Mouse (Mus musculus) hematopoietic multipotent progenitor cell, adult 10-12 weeks (in vitro differentiated cells): Measurements from ENCODE around the gene Bdnf. TPM values are rescaled to one million over a fixed set of nuclear protein-coding genes. Genes with fewer than 3 reads are reported as not detected.

Source experiments
- polyA plus RNA-seq: library from polyadenylated mRNA; stranded (reverse); fragments of >175 nt; gene quantifications from 2 replicates; pipeline ENCODE4 v1.2.3, GENCODE M21; 2012; ENCODE audit warnings: low replicate concordance

Bdnf gene
- polyA plus RNA-seq = 0.03 TPM in 1 of 2 replicates, not detected in the other

DNA sequence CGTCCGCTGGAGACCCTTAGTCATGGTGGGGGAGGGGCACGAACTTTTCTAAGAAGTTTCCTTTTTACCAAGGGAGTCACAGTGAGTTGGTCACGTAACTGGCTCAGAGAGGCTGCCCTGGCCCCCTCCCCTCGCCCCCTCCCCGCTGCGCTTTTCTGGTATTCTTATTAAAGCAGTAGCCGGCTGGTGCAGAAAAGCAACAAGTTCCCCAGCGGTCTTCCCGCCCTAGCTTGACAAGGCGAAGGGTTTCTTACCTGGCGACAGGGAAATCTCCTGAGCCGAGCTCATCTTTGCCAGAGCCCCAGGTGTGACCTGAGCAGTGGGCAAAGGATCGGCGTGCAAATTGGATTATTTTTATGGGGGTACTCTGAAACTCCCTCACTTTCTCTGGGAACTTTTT, at the start of gene Bdnf:
Gene Bdnf, plus strand, starts transcription at position 169 of the 400 bp plus-strand sequence.

Other genes with a start within 250 kb of the Bdnf start
- gene Lin7c, start 216.2 kb downstream of the Bdnf start, polyA plus RNA-seq = 1.4 and 2.6 TPM in 2 replicates
- 0.04 and 0.12 TPM in 2 replicates for gene Lgr4, start 242.9 kb downstream of the Bdnf start, polyA plus RNA-seq